Mouse (Mus musculus): ENCODE results near the gene Fxyd3. TPM values are rescaled to one million over a fixed set of nuclear protein-coding genes. Genes with fewer than 3 reads are reported as not detected.

The Fxyd3 gene
- polyA plus RNA-seq, 1 experiment from 2014 or later, result 108 TPM

DNA sequence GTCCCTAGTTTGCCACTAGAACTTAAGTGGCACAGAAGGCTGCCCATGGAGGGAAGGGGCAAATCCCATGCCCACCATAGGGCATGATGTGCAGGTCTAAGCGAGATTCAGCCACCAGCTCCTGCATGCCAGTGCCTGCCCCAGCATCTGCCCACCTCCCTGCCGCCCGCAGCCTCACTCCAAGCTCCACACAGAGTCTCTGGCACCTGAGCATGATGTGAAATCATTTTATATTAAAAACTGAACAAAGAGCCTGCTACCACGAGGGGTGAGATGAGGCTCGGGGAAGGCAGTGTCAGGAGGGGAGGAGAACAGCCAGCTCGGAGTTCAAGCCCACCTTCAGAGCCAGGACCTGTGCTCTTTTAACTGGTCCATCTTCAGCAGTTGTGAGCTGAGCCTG lies 6.2 kb downstream of the Fxyd3 start:
- no peaks in the 10 kb centered on the region for H3K27me3 ChIP-seq
- H3K4me3 ChIP-seq (replicated peaks), result no peak overlapping the region
- peaks cover 20% of the 10 kb centered on the region for H3K4me1 ChIP-seq
- H3K4me2 ChIP-seq (replicated peaks), result no peak overlapping the region
- WGBS, result 59% methylated on average over 6 of the region's 6 CpGs
- no peaks in the 10 kb centered on the region for H3K36me3 ChIP-seq
- no peak overlapping the region for H3K27ac ChIP-seq (replicated peaks)
- no peaks in the 10 kb centered on the region for H3K9me3 ChIP-seq (replicated peaks)
- no peak overlapping the region for H3K9ac ChIP-seq
- no peak for ATAC-seq (ENCODE audit: insufficient number of reproducible peaks, low FRiP score, low TSS enrichment, low read depth)

DNA sequence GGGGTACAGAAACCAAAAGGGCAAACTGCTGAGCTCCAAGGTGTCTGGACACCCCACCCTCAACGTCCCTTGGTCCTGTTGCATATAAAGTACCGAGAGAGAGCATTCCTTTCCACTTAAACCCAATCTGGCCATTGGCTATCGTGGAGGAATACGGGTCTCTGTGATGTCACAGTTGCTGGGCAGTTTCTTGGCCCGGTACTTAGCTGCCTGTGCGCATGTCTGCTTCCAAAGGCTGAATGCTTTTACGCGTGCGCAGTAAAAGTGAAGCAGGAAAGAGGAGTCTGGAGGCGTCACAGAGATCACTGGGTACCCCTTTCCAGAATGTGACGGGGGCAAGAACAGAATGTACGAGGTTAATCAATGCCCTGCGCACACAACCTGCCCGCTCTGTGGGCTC lies 7.0 kb downstream of the Fxyd3 start:
- Histone ChIP-seq H3K4me2 (replicated peaks) (no peak overlapping the region), H3K27ac (replicated peaks) (no peak overlapping the region), H3K9ac (no peak overlapping the region), H3K27me3 (no peaks in the 10 kb centered on the region), H3K36me3 (no peaks in the 10 kb centered on the region), H3K9me3 (replicated peaks) (no peaks in the 10 kb centered on the region), H3K4me3 (replicated peaks) (no peak overlapping the region), H3K4me1 (peaks cover 20% of the 10 kb centered on the region)
- no peak for ATAC-seq (ENCODE audit: insufficient number of reproducible peaks, low FRiP score, low TSS enrichment, low read depth)
- 84% methylated on average over 14 of the region's 14 CpGs for WGBS

DNA sequence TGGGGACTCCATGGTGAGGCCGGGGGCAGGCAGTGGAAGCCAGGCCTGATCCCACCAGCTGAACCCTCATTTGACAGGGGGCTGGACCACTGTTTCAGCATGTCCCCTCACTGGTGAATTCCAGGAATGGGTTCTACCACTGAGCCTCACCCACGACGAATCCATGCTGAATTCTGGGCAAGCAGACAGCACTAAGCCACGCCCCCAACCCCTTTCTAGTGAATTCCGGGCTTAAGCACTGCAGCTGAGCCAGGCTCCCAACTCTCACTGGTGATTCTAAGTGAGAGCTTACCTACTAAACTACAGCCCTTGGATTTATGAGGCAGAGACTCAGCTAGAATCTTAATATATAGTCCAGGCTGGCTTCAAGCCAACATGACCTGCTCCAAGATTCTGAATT lies 8.7 kb downstream of the Fxyd3 start:
- no peaks in the 10 kb centered on the region for H3K27me3 ChIP-seq
- peaks cover 15% of the 10 kb centered on the region for H3K4me1 ChIP-seq
- peak; percentile 30 for ATAC-seq (ENCODE audit: insufficient number of reproducible peaks, low FRiP score, low TSS enrichment, low read depth)
- WGBS, result 28% methylated on average over 5 of the region's 5 CpGs
- no peak overlapping the region for H3K4me2 ChIP-seq (replicated peaks)
- H3K4me3 ChIP-seq (replicated peaks), result no peak overlapping the region
- H3K9me3 ChIP-seq (replicated peaks), result no peaks in the 10 kb centered on the region
- no peak overlapping the region for H3K9ac ChIP-seq
- H3K27ac ChIP-seq (replicated peaks), result 0 out of 2 replicates have a peak overlapping the region, but pooled peaks have one; percentile 52
- H3K36me3 ChIP-seq, result no peaks in the 10 kb centered on the region

DNA sequence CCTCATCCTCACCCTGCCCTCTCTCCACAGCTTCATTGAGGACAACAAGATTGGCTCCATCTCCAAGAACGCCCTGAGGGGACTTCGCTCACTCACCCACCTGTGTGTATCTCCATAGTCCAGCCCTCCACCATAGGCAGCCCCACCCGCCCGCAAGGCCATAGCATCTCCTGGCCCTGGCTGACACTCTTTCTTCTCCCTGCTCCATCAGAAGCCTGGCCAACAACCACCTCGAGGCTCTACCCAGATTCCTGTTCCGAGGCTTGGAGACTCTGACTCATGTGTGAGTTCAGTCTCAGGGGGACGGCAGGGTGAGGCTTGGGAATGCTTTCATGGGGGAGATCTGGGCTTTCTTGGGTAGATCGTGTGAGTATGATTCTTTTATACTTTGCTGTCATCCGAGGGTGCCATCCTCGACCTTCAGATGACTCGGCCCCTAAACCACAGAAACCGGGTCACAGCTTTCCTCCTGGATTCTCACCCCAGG lies 13.4 kb downstream of the Fxyd3 start:
- no peak overlapping the region for H3K4me2 ChIP-seq (replicated peaks)
- H3K4me1 ChIP-seq, result peaks cover 18% of the 10 kb centered on the region
- no peaks in the 10 kb centered on the region for H3K9me3 ChIP-seq (replicated peaks)
- no peak for ATAC-seq (ENCODE audit: insufficient number of reproducible peaks, low FRiP score, low TSS enrichment, low read depth)
- WGBS, result 77% methylated on average over 12 of the region's 12 CpGs
- H3K9ac ChIP-seq, result no peak overlapping the region
- H3K27ac ChIP-seq (replicated peaks), result no peak overlapping the region
- no peak overlapping the region for H3K4me3 ChIP-seq (replicated peaks)
- no peaks in the 10 kb centered on the region for H3K27me3 ChIP-seq
- no peaks in the 10 kb centered on the region for H3K36me3 ChIP-seq

DNA sequence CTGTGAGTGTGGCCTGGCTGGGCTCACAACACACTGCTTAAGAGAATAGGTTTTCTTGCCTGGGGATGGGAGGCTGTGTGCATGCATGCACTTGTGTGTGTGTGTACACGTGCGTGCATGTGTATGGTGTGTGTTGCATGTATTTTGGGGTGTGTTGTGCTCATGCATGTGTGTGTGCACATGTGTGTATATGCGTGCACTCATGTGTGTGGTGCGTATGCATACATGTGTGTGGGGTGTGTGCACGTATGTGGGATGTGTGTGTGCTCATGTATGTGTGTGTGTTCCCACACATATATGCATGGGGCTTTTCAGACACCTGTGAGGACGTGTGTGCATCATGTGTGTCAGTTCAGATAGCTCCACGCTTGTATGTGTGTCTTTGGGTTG lies 15.9 kb downstream of the Fxyd3 start:
- H3K4me2 ChIP-seq (replicated peaks), result no peak overlapping the region
- 87% methylated on average over 7 of the region's 7 CpGs for WGBS
- no peak overlapping the region for H3K27ac ChIP-seq (replicated peaks)
- no peaks in the 10 kb centered on the region for H3K9me3 ChIP-seq (replicated peaks)
- no peak for ATAC-seq (ENCODE audit: insufficient number of reproducible peaks, low FRiP score, low TSS enrichment, low read depth)
- H3K4me1 ChIP-seq, result peaks cover 7% of the 10 kb centered on the region; the same call in 1 of the 2 replicates
- H3K36me3 ChIP-seq, result no peaks in the 10 kb centered on the region
- no peak overlapping the region for H3K4me3 ChIP-seq (replicated peaks)
- H3K27me3 ChIP-seq, result no peaks in the 10 kb centered on the region
- no peak overlapping the region for H3K9ac ChIP-seq

DNA sequence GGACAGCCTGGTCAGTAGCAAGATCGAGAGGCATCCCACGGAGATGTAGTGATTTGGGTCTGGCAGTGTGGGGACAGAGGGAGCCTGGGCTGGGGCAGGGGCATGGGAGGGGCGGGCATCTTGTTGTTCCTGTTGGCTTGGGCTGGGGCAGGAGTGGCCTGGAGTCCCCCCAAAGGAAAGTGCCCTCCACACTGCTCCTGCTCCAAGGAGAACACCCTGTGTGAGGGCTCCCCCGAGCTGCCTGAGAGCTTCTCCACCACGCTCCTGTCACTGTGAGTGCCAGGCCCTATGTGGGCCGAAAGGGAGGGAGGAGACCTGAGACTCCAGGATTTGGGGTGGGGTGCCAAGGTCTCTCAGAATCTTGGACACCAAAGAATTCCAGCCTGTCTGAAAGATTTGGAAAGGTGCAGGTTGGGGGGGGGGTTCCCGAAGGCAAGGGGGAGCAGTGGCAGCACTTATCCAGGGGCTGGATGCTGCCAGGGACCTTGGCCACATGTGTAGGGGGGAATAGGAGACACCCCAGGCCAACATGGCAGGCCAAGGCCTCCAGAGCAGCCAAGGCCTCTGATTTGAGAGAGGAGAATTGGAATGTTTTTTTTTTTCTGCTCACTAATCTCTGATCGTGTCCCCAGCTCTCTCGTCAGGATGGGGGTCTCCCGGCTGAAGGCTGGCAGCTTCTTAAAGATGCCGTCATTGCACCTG lies 16.4 kb downstream of the Fxyd3 start:
- no peak overlapping the region for H3K9ac ChIP-seq
- no peak overlapping the region for H3K27ac ChIP-seq (replicated peaks)
- ATAC-seq (ENCODE audit: insufficient number of reproducible peaks, low FRiP score, low TSS enrichment, low read depth), result no peak
- no peaks in the 10 kb centered on the region for H3K9me3 ChIP-seq (replicated peaks)
- no peak overlapping the region for H3K4me3 ChIP-seq (replicated peaks)
- H3K4me2 ChIP-seq (replicated peaks), result no peak overlapping the region
- peaks cover 12% of the 10 kb centered on the region for H3K4me1 ChIP-seq
- WGBS, result 58% methylated on average over 11 of the region's 11 CpGs
- H3K36me3 ChIP-seq, result no peaks in the 10 kb centered on the region
- no peaks in the 10 kb centered on the region for H3K27me3 ChIP-seq

DNA sequence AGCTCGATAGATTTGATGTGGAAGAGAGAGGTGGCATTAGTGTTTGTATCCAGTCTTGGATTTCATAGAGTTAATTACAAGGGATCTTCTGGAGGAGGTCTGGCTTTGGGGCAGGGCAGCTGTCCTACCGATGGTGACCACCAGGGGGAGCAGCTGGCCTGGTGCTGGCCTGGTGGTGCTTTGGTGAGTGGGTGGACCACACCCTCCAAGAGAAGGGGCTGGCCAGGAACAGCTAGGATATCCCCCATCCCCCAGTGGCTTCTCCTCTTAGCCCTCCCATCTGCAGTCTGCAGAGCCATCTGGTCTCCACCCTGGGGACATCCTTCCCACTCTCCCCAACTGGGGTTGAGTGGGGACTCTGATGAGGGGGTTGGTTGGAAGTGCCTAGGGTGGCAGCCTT lies 17.4 kb downstream of the Fxyd3 start, which contains the start of gene Lgi4:
Gene Lgi4 (plus strand): TSS at position 235 of the 400 bp plus-strand sequence.
- H3K4me2 ChIP-seq (replicated peaks), result no peak within 1 kb of the TSS
- H3K4me3 ChIP-seq (replicated peaks), result no peak within 1 kb of the TSS
- no peaks in the 10 kb centered on the region for H3K36me3 ChIP-seq
- H3K4me1 ChIP-seq, result peaks cover 20% of the 10 kb centered on the region
- 2% methylated on average over 2 of the region's 2 CpGs for WGBS
- H3K9me3 ChIP-seq (replicated peaks), result no peaks in the 10 kb centered on the region
- peaks cover under 1% of the 10 kb centered on the region; the same call in 1 of the 2 replicates for H3K27me3 ChIP-seq
- no peak within 1 kb of the TSS for H3K9ac ChIP-seq
- no peak within 1 kb of the TSS for H3K27ac ChIP-seq (replicated peaks)
- peak; percentile 59; the same call in 1 of the 2 replicates for ATAC-seq (ENCODE audit: insufficient number of reproducible peaks, low FRiP score, low TSS enrichment, low read depth)

DNA sequence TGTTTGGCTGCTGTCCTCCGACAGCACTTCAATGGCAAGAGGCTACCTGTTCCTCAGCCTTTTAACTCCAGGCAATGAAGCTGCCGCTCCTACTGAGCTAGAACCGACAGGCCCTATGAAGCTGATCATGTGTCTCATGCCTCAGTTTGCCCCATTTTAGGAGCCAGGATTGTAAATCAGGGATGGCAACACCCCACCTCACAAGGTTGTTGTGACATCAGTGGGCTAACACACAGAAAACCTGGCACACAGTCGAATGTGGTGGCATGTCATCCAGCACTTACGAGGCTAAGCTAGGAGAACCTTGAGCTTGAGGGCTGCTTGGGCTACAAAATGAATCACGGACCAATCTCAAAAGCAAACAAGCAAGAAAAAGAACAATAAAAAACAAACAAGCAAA lies 18.3 kb downstream of the Fxyd3 start:
- H3K27ac ChIP-seq (replicated peaks), result no peak overlapping the region
- no peak overlapping the region for H3K4me2 ChIP-seq (replicated peaks)
- no peak overlapping the region for H3K9ac ChIP-seq
- no peaks in the 10 kb centered on the region for H3K36me3 ChIP-seq
- WGBS, result 79% methylated on average over 6 of the region's 6 CpGs
- no peak overlapping the region for H3K4me3 ChIP-seq (replicated peaks)
- peaks cover 9% of the 10 kb centered on the region; the same call in 1 of the 2 replicates for H3K27me3 ChIP-seq
- H3K9me3 ChIP-seq (replicated peaks), result no peaks in the 10 kb centered on the region
- no peak for ATAC-seq (ENCODE audit: insufficient number of reproducible peaks, low FRiP score, low TSS enrichment, low read depth)
- peaks cover 23% of the 10 kb centered on the region for H3K4me1 ChIP-seq

DNA sequence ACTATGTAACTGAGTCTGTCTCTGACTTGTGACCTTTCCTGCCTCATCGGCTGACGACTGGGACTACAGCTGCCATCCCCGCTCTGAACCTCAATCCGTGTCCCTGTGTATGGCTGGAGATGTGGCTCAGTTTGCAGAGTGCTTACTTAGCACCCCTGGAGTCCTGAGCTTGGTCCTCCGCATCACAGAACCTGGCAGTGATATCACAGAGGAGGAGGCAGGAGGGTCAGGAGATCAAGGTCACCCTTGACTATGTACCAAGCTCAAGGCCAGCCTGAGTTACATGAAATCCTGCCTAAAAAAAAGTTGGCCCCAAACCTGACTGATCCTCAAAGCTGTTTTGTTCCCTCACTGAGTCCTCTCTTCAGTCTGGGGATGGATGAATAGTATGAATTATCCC lies 18.8 kb downstream of the Fxyd3 start:
- Histone ChIP-seq H3K4me3 (replicated peaks) (no peak overlapping the region), H3K9me3 (replicated peaks) (no peaks in the 10 kb centered on the region), H3K9ac (no peak overlapping the region), H3K36me3 (no peaks in the 10 kb centered on the region), H3K4me2 (replicated peaks) (no peak overlapping the region), H3K27ac (replicated peaks) (no peak overlapping the region), H3K4me1 (peaks cover 28% of the 10 kb centered on the region), H3K27me3 (peaks cover 14% of the 10 kb centered on the region)
- WGBS, result 67% methylated on average over 5 of the region's 5 CpGs
- no peak for ATAC-seq (ENCODE audit: insufficient number of reproducible peaks, low FRiP score, low TSS enrichment, low read depth)

DNA sequence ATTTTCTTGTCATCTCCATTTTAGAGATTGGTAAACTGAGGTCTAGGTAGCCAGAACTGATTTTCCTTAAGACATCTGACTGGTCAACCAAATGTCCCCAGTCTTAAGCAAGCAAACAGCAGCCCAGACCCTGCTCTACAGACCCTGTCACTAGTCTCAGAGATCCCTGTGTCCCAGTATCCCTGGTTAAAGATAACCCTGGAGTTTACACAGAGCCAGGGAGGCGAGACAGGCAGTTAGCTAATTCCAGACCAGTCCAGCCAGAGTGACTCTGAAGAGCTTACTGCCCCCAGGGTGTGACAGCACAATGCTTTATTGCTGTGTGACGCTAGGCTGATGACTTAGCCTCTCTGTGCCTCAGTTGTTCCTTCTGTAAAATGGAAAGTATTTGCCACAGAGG lies 19.4 kb downstream of the Fxyd3 start, which contains the start of gene Fxyd1:
Gene Fxyd1 (minus strand): TSS at position 129 of the 400 bp plus-strand sequence.
- H3K9ac ChIP-seq, result no peak within 1 kb of the TSS
- WGBS, result 79% methylated on average over 2 of the region's 2 CpGs
- H3K27me3 ChIP-seq, result peaks cover 21% of the 10 kb centered on the region
- no peak within 1 kb of the TSS for H3K4me3 ChIP-seq (replicated peaks)
- peak within 1 kb of the TSS; percentile 58 for H3K27ac ChIP-seq (replicated peaks)
- H3K4me2 ChIP-seq (replicated peaks), result no peak within 1 kb of the TSS
- no peak for ATAC-seq (ENCODE audit: insufficient number of reproducible peaks, low FRiP score, low TSS enrichment, low read depth)
- H3K4me1 ChIP-seq, result peaks cover 35% of the 10 kb centered on the region
- H3K9me3 ChIP-seq (replicated peaks), result no peaks in the 10 kb centered on the region
- no peaks in the 10 kb centered on the region for H3K36me3 ChIP-seq

DNA sequence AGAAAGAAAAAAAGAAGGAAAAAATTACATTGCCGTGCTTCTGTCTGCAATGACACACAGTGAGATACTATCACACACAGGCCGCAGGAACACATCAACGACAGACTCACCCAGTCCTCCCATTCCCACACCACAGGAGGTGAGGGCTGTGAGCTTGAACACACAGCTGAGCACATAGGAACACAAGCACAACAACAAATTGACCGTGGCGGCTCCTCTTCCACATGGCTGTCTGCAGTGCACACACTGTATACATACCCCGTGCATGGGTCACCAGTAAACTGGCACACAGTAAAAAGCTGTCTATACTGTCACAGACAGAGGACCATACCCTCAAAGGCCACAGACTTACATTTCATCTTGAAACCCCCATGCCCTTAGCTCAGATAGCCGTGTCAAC lies 20.1 kb downstream of the Fxyd3 start:
- H3K4me1 ChIP-seq, result peaks cover 41% of the 10 kb centered on the region

DNA sequence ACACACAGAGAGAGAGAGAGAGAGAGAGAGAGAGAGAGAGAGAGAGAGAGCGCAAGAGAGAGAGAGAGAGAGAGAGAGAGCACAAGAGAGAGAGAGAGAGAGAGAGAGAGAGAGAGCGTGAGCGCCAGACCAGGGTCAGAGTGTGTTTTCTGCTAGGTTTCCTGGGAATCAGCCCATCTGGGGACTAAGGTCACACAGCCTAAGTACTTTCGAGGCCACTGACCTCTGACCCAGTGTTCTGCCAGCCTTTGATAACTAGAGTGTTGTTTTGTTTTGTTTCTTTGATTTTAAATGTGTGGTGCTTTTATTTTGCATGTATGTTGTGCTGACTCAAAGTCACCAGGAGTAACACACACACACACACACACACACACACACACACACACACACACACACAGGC lies 20.6 kb downstream of the Fxyd3 start:
- Histone ChIP-seq H3K36me3 (no peaks in the 10 kb centered on the region), H3K4me2 (replicated peaks) (0 out of 2 replicates have a peak overlapping the region, but pooled peaks have one; percentile 45), H3K9me3 (replicated peaks) (no peaks in the 10 kb centered on the region), H3K4me3 (replicated peaks) (no peak overlapping the region; the same call in 1 of the 2 replicates), H3K27ac (replicated peaks) (peak overlapping the region; percentile 58), H3K4me1 (peaks cover 47% of the 10 kb centered on the region), H3K9ac (no peak overlapping the region), H3K27me3 (peaks cover 32% of the 10 kb centered on the region)
- ATAC-seq (ENCODE audit: insufficient number of reproducible peaks, low FRiP score, low TSS enrichment, low read depth), result no peak
- 39% methylated on average over 3 of the region's 4 CpGs for whole genome bisulfite sequencing

More for the DNA sequence above, 20.1 kb downstream of the Fxyd3 start:
- no peaks in the 10 kb centered on the region for H3K36me3 ChIP-seq
- peaks cover 27% of the 10 kb centered on the region for H3K27me3 ChIP-seq
- no peak overlapping the region for H3K9ac ChIP-seq
- WGBS, result 73% methylated on average over 7 of the region's 7 CpGs
- no peak overlapping the region for H3K27ac ChIP-seq (replicated peaks)
- no peak for ATAC-seq (ENCODE audit: insufficient number of reproducible peaks, low FRiP score, low TSS enrichment, low read depth)
- H3K9me3 ChIP-seq (replicated peaks), result no peaks in the 10 kb centered on the region
- no peak overlapping the region for H3K4me3 ChIP-seq (replicated peaks)
- H3K4me2 ChIP-seq (replicated peaks), result no peak overlapping the region

Measured in embryonic facial prominence, embryonic 15.5 days (tissue).